Mouse (Mus musculus): Measurements from ENCODE around the gene Psmd9. TPM values are rescaled to one million over a fixed set of nuclear protein-coding genes. Genes with fewer than 3 reads are reported as not detected.

The Psmd9 gene
- polyA plus RNA-seq, 1 experiment = 30.2 TPM

- no peak for DNase-seq (ENCODE audit: extremely low spot score in 1 of 2, low spot score in 1 of 2)
Observed at GRCm38 (mm10) chr5:123288079-123288478, 118.9 kb downstream of the Psmd9 start.

- no peak for DNase-seq (ENCODE audit: extremely low spot score in 1 of 2, low spot score in 1 of 2)
Observed at GRCm38 (mm10) chr5:123294653-123295052, 125.4 kb downstream of the Psmd9 start.

GRCm38 (mm10) chr5:123296224-123296806 is 127.1 kb downstream of the Psmd9 start:
- DNase-seq (ENCODE audit: extremely low spot score in 1 of 2, low spot score in 1 of 2) = no peak

- DNase-seq (ENCODE audit: extremely low spot score in 1 of 2, low spot score in 1 of 2) = no peak
Observed at GRCm38 (mm10) chr5:123296972-123297754, 128.0 kb downstream of the Psmd9 start.

- DNase-seq (ENCODE audit: extremely low spot score in 1 of 2, low spot score in 1 of 2) = no peak
Observed at GRCm38 (mm10) chr5:123297830-123298229, 128.6 kb downstream of the Psmd9 start.

- no peak for DNase-seq (ENCODE audit: extremely low spot score in 1 of 2, low spot score in 1 of 2)
Observed at GRCm38 (mm10) chr5:123298526-123298925, 129.3 kb downstream of the Psmd9 start.

Other genes with a start within 250 kb of the Psmd9 start
- 18.7 and 20.9 TPM in 2 replicates for gene Kdm2b, start 179.6 kb upstream of the Psmd9 start, polyA plus RNA-seq (2012; rRNA removed)
- 17.6 and 20.6 TPM in 2 replicates for gene Orai1, start 154.3 kb upstream of the Psmd9 start, polyA plus RNA-seq (2012; rRNA removed)
- gene Morn3, start 122.4 kb upstream of the Psmd9 start, polyA plus RNA-seq (2012; rRNA removed) = 0.13 TPM in 1 of 2 replicates, not detected in the other
- gene Tmem120b, start 101.0 kb upstream of the Psmd9 start, polyA plus RNA-seq (2012; rRNA removed) = 9.1 and 11.5 TPM in 2 replicates
- gene Rhof, start 36.7 kb upstream of the Psmd9 start, polyA plus RNA-seq (2012; rRNA removed) = 37.7 and 43.4 TPM in 2 replicates
- 12.7 and 13.1 TPM in 2 replicates for gene Setd1b, start 27.2 kb upstream of the Psmd9 start, polyA plus RNA-seq (2012; rRNA removed)
- not detected in 2 replicates for gene Hpd, start 13.3 kb downstream of the Psmd9 start, polyA plus RNA-seq (2012; rRNA removed)
- gene Wdr66, start 82.7 kb downstream of the Psmd9 start, polyA plus RNA-seq (2012; rRNA removed) = 5.4 and 6.1 TPM in 2 replicates
- gene Bcl7a, start 174.4 kb downstream of the Psmd9 start, polyA plus RNA-seq (2012; rRNA removed) = 37.0 and 40.7 TPM in 2 replicates
- gene Mlxip, start 225.4 kb downstream of the Psmd9 start, polyA plus RNA-seq (2012; rRNA removed) = 18.5 and 19.4 TPM in 2 replicates